Mouse (Mus musculus) ES-Bruce4 (cell line): ENCODE results near the gene Avil.

Experiments used
- CTCF ChIP-seq: IDR thresholded peaks from one replicate; pipeline ENCODE4 v1.8.1; 2011; ENCODE audit warnings: low read depth, low read length
- EP300 ChIP-seq: IDR thresholded peaks from 2 replicates; pipeline ENCODE4 v1.6.1; 2011; ENCODE audit warnings: low read depth, low read length; ENCODE audit not compliant: insufficient read depth
- POLR2A ChIP-seq: IDR thresholded peaks from one replicate; pipeline ENCODE4 v1.8.1; 2011; ENCODE audit warnings: low read length; ENCODE audit not compliant: insufficient read depth

DNA sequence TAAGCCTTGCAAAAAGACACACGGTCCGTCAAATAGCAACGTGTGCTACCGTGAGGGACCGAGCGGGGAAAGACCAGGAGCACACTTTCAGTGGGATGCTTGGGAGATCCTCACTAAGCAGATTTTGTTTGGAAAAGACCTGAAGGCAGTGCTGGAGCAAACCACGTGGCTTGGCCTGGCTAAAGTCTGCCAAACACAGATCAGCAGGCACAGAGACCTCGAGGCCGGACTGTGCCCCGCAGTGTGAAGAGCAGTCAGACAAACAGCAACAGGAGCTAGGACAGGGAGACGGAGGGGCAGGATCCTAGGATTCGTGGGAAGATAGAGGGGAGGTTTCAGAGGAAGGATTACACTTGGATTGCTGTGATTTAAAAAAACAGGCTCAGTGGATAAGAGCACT lies 35.8 kb downstream of the Avil start:
- no peak for TF ChIP-seq CTCF
- TF ChIP-seq POLR2A: no peak
- no peak for TF ChIP-seq EP300
